Mouse (Mus musculus) liver (tissue): ENCODE measurements at regions not wholly inside any gene's neighbourhood (a gene's known extent, or its start where the extent isn't known, plus 50 kb on each side); places are given as distances from the start of the nearest gene placed in this dataset.

Experiments
- DNase-seq: peaks from one replicate; pipeline ENCODE4 v3.0.0-alpha.2; 2020; ENCODE audit warnings: mixed read lengths

- DNase-seq: no peak
Measured at GRCm38 (mm10) chr9:63038031-63038430, 50.3 kb upstream of the Pias1 start.
